Mouse (Mus musculus) neural tube, embryonic 14.5 days (tissue): Measurements from ENCODE around the gene 1700018F24Rik. TPM values are rescaled to one million over a fixed set of nuclear protein-coding genes. Genes with fewer than 3 reads are reported as not detected.
A peak's percentile ranks its signal among the peaks of the same experiment; 100 is the strongest.
"Not testable (repeated sequence)": the region's sequence is repeated elsewhere in the genome, so short reads cannot be mapped to it uniquely, and the experiment has no call there.

ENCODE experiments used
- ATAC-seq: fragments of 200-750 bp; cut with Nextera tagmentation; 2 replicates; pipeline ENCODE4 v1.8.0; 2017; ENCODE audit warnings: low read depth, mild to moderate bottlenecking, moderate TSS enrichment, moderate library complexity
- H3K27ac ChIP-seq: fragments of 300-500 bp; sonication (generic); 2 replicates; pipeline ENCODE4 v1.5.1; 2014; ENCODE audit warnings: low read depth, mild to moderate bottlenecking, control low read depth, low read length, moderate library complexity, mixed read lengths
- H3K27me3 ChIP-seq: fragments of 300-500 bp; sonication (generic); 2 replicates; pipeline ENCODE4 v1.6.1; 2014; ENCODE audit warnings: low read length; ENCODE audit not compliant: control insufficient read depth, insufficient read depth
- H3K36me3 ChIP-seq: fragments of 300-500 bp; sonication (generic); 2 replicates; pipeline ENCODE4 v1.6.1; 2014; ENCODE audit warnings: low read length, mixed read lengths; ENCODE audit not compliant: control insufficient read depth, insufficient read depth
- H3K4me1 ChIP-seq: fragments of 300-500 bp; sonication (generic); 2 replicates; pipeline ENCODE4 v1.6.1; 2014; ENCODE audit warnings: low read length; ENCODE audit not compliant: control insufficient read depth, insufficient read depth
- H3K4me2 ChIP-seq: fragments of 300-500 bp; sonication (generic); 2 replicates; pipeline ENCODE4 v1.6.1; 2014; ENCODE audit warnings: mild to moderate bottlenecking, low read depth, low read length, control low read depth
- H3K4me3 ChIP-seq: fragments of 300-500 bp; sonication (generic); 2 replicates; pipeline ENCODE4 v1.5.1; 2014; ENCODE audit warnings: low read depth, low read length, control low read depth, mixed read lengths
- H3K9ac ChIP-seq: fragments of 300-500 bp; sonication (generic); replicated peaks from 2 replicates; pipeline ENCODE4 v1.6.1; 2014; ENCODE audit warnings: low read depth, mild to moderate bottlenecking, control low read depth, low read length, mixed read lengths
- H3K9me3 ChIP-seq: fragments of 300-500 bp; sonication (generic); 2 replicates; pipeline ENCODE4 v1.6.1; 2016; ENCODE audit warnings: low read length; ENCODE audit not compliant: control insufficient read depth
- WGBS: fragments of 180-500 bp; shearing (Covaris S2); extraction: QIAGEN DNeasy Blood & Tissue Kit; methylation state at CpG from one replicate; pipeline ENCODE4 v1.1.7; 2014; 5-methylcytosine and 5-hydroxymethylcytosine counted together
- polyA plus RNA-seq: library from polyadenylated mRNA; unstranded; fragments of >200 nt; fragmentation: Nextera tagmentation; extraction: Ambion mirVana; gene quantifications from 2 replicates; pipeline ENCODE4 v1.2.1, GENCODE M21; 2014

The 1700018F24Rik gene
- polyA plus RNA-seq, 1 experiment from 2014 or later, result not detected

GRCm38 (mm10) chr5:145068863-145069262 lies 26.1 kb downstream of the 1700018F24Rik start:
- 66% methylated on average over 3 of the region's 3 CpGs for WGBS
- H3K4me3 ChIP-seq, result no peak overlapping the region

GRCm38 (mm10) chr5:145069707-145070106 lies 26.9 kb downstream of the 1700018F24Rik start:
- no peaks in the 10 kb centered on the region for H3K9me3 ChIP-seq
- 3% methylated on average over 5 of the region's 5 CpGs for WGBS

More at GRCm38 (mm10) chr5:145068863-145069262, 26.1 kb downstream of the 1700018F24Rik start:
- H3K9me3 ChIP-seq, result no peaks in the 10 kb centered on the region
- H3K9ac ChIP-seq, result no peak overlapping the region
- H3K27me3 ChIP-seq, result no peaks in the 10 kb centered on the region
- no peak overlapping the region for H3K4me2 ChIP-seq
- no peak for ATAC-seq
- no peaks in the 10 kb centered on the region for H3K36me3 ChIP-seq
- no peaks in the 10 kb centered on the region for H3K4me1 ChIP-seq
- H3K27ac ChIP-seq, result no peak overlapping the region

GRCm38 (mm10) chr5:145071342-145071741 lies 28.6 kb downstream of the 1700018F24Rik start:
- WGBS, result 53% methylated on average over 6 of the region's 6 CpGs
- no peak overlapping the region for H3K9ac ChIP-seq
- no peaks in the 10 kb centered on the region for H3K36me3 ChIP-seq
- no peaks in the 10 kb centered on the region for H3K4me1 ChIP-seq
- H3K4me2 ChIP-seq, result no peak overlapping the region
- no peaks in the 10 kb centered on the region for H3K9me3 ChIP-seq
- no peaks in the 10 kb centered on the region for H3K27me3 ChIP-seq
- no peak overlapping the region for H3K27ac ChIP-seq
- ATAC-seq, result no peak
- no peak overlapping the region for H3K4me3 ChIP-seq

More at GRCm38 (mm10) chr5:145069707-145070106, 26.9 kb downstream of the 1700018F24Rik start:
- H3K27ac ChIP-seq, result no peak overlapping the region
- no peak overlapping the region for H3K4me2 ChIP-seq
- no peak overlapping the region for H3K9ac ChIP-seq
- H3K4me1 ChIP-seq, result no peaks in the 10 kb centered on the region
- no peaks in the 10 kb centered on the region for H3K27me3 ChIP-seq
- peak; percentile 60; the same call in 1 of the 2 replicates for ATAC-seq
- H3K4me3 ChIP-seq, result no peak overlapping the region
- H3K36me3 ChIP-seq, result no peaks in the 10 kb centered on the region

- no peak overlapping the region for H3K9ac ChIP-seq
- no peak overlapping the region for H3K4me2 ChIP-seq
- no peaks in the 10 kb centered on the region for H3K36me3 ChIP-seq
- H3K27me3 ChIP-seq, result no peaks in the 10 kb centered on the region
- 69% methylated on average over 3 of the region's 3 CpGs for WGBS
- no peak overlapping the region for H3K27ac ChIP-seq
- H3K4me1 ChIP-seq, result no peaks in the 10 kb centered on the region
- H3K4me3 ChIP-seq, result no peak overlapping the region
- no peak for ATAC-seq
- no peaks in the 10 kb centered on the region for H3K9me3 ChIP-seq
These were observed 32.3 kb downstream of the 1700018F24Rik start for GRCm38 (mm10) chr5:145075081-145075480.

DNA sequence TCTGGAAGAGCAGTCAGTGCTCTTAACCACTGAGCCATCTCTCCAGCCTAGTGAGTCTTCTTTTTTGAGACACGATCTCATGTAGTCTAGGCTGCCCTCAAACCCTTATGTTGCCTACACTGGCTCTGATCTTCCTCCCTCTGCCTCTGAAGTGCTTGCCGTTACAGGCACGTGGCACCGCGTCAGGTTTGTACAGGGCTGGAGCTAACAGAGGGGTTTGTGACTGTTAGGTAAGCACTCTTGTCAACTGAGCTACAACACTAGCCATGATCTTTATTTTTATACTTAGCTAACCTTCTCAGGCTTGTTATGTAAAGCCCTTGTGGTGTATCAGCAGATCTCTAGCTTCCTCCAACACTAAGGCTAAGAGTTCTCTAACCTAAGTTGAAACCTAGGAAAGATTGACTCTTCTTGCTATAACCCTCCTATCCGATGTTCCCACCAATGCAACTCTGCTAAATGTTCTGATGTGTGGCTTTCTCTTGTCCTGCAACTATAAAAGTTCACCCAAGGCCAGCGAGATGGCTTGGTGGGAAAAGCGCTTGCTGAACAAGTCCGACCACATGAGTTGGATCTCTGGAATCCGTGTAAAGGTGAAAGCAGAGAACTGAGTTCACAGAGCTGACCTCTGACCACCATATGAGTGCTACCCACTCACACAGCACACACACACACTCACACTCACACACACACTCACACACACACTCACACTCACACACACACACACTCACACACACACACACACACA lies 39.2 kb downstream of the 1700018F24Rik start:
- Histone ChIP-seq H3K9me3 (no peaks in the 10 kb centered on the region), H3K36me3 (no peaks in the 10 kb centered on the region), H3K4me2 (no peak overlapping the region), H3K4me1 (peaks cover 9% of the 10 kb centered on the region), H3K9ac (no peak overlapping the region), H3K27me3 (no peaks in the 10 kb centered on the region), H3K4me3 (no peak overlapping the region), H3K27ac (no peak overlapping the region)
- 93% methylated on average over 10 of the region's 10 CpGs for WGBS
- no peak for ATAC-seq

DNA sequence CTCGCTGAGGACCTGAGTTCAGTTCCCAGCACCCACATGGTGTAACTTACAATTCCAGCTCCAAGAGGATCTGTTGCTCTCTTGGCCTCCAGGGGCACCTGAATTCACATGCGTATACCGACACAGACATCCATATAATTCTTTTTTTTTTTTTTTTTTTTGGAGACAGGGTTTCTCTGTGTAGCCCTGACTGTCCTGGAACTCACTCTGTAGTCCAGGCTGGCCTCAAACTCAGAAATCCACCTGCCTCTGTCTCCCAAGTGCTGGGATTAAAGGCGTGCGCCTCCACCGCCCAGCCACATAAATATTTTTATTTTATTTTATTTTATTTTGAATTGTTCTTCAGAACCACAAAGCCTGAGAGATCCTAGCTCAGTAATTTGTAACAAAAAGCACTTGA lies 40.4 kb downstream of the 1700018F24Rik start:
- peak overlapping the region; percentile 87 for H3K4me2 ChIP-seq

DNA sequence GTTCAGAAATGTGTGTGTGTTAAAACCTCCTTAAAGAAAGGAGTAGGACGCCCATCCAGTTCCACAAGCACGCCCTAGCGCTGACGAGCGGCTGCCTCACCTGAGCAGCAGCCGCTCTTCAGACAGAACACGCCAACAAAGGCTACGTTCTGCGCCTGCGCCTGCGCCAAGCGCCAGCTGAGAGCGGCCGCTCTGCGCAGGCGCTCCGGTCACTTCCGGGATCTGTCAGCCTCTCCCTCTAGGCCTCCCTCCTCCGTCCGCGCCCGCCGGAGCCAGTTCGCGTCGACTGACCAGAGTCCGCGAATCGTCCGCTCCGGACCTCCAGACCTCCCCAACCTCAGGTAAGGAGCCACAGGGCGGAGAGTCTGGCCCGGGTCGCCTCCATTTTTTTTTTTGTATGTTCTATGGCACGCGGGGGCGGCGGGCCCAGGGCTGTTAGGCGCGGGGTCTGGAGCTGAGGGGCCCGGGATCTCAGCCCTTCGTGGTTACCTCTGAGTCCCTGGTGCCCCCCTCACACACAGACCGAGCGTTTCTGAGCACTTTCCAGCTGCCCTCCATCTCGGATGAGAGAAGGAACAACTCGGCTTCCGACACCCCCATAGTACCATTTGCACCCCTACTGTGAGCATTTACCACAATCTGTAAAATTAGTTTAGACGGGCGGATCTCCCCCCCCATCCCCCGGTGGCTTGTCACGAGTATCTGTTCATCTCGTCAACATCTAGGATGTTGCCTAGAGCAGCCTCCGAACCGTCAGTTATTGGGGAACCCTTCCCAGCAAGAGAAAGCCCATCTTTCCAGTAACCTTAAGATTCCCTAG lies 41.1 kb downstream of the 1700018F24Rik start, which contains the start of the genes Arpc1a and Kpna7:
Gene Arpc1a, plus strand, starts transcription at position 199 of the 820 bp plus-strand sequence.
Gene Kpna7, minus strand, starts transcription at position 399 of the 820 bp plus-strand sequence.
- peak within 1 kb of the TSS; percentile 84 for H3K27ac ChIP-seq
- peak; percentile 98 for ATAC-seq
- H3K4me2 ChIP-seq, result peak within 1 kb of the TSS; percentile 87
- H3K36me3 ChIP-seq, result no peaks in the 10 kb centered on the region
- under 1% methylated on average over 54 of the region's 54 CpGs for WGBS
- peak within 1 kb of the TSS; percentile 85 for H3K4me3 ChIP-seq
- H3K4me1 ChIP-seq, result peaks cover 9% of the 10 kb centered on the region
- no peaks in the 10 kb centered on the region for H3K9me3 ChIP-seq
- H3K27me3 ChIP-seq, result no peaks in the 10 kb centered on the region
- peak within 1 kb of the TSS; percentile 92 for H3K9ac ChIP-seq

More for the DNA sequence above, 40.4 kb downstream of the 1700018F24Rik start:
- H3K9ac ChIP-seq, result peak overlapping the region; percentile 92
- not testable (repeated sequence) for H3K36me3 ChIP-seq, H3K4me1 ChIP-seq, H3K9me3 ChIP-seq, H3K27me3 ChIP-seq
- H3K27ac ChIP-seq, result peak overlapping the region; percentile 84
- peak; percentile 38 for ATAC-seq
- peak overlapping the region; percentile 85 for H3K4me3 ChIP-seq
- 58% methylated on average over 6 of the region's 6 CpGs for WGBS

DNA sequence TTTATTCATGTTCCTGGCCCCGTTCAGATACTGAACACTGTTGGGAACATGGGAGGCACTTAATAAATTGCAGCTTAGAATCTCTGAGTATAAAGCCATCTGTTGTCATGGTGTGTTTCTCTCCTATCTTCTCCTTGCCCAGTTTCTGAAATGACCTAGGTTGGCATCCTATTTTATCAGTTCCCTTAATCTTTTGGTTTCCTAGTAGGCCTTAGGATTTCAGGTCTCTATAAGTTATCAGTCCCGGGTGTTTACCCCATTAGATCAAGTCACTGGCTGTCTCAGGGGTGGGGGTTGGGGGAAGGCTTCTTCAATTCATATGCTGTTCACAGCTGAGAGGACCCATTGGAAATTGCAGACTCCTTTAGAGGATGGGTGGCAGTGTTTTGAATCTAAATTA lies 42.0 kb downstream of the 1700018F24Rik start:
- H3K9ac ChIP-seq, result no peak overlapping the region
- ATAC-seq, result no peak
- H3K4me3 ChIP-seq, result peak overlapping the region; percentile 85
- H3K27me3 ChIP-seq, result no peaks in the 10 kb centered on the region
- H3K36me3 ChIP-seq, result no peaks in the 10 kb centered on the region
- 67% methylated on average over 2 of the region's 2 CpGs for WGBS
- H3K9me3 ChIP-seq, result no peaks in the 10 kb centered on the region
- peak overlapping the region; percentile 87 for H3K4me2 ChIP-seq
- H3K4me1 ChIP-seq, result peaks cover 9% of the 10 kb centered on the region
- H3K27ac ChIP-seq, result no peak overlapping the region

DNA sequence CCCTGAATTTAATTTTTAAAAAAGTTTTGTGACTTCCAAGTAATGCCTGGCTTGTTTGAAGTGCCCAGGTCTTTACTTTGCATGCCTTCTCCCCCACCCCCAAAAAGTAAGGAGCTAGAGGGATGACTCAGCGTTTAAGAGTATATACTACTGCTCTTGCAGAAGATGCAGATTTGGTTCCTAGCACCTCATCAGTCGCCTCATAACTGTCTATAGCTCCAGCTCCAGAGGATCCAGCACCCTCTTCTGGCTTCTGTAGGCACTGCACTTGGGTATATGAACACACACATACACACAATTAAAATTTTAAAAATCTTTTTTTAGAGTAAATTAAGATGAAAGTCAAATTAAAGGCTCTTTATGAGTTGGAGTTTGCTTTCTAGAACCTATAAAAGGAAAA lies 45.4 kb downstream of the 1700018F24Rik start:
- Histone ChIP-seq H3K4me2 (no peak overlapping the region), H3K4me3 (no peak overlapping the region), H3K27me3 (no peaks in the 10 kb centered on the region), H3K36me3 (peaks cover 14% of the 10 kb centered on the region), H3K27ac (no peak overlapping the region), H3K9me3 (no peaks in the 10 kb centered on the region), H3K9ac (no peak overlapping the region), H3K4me1 (peaks cover 9% of the 10 kb centered on the region)
- no peak for ATAC-seq
- 95% methylated on average over 2 of the region's 2 CpGs for WGBS
